Mouse (Mus musculus) 3T3-L1 (cell line): ENCODE measurements around the gene Olfr8.
"Not testable (repeated sequence)": the region's sequence is repeated elsewhere in the genome, so short reads cannot be mapped to it uniquely, and the experiment has no call there.

Experiments
- DNase-seq: peaks from one replicate; pipeline ENCODE4 v3.0.0-alpha.2; 2015; ENCODE audit warnings: low read depth, low spot score

Gene Olfr8

DNA sequence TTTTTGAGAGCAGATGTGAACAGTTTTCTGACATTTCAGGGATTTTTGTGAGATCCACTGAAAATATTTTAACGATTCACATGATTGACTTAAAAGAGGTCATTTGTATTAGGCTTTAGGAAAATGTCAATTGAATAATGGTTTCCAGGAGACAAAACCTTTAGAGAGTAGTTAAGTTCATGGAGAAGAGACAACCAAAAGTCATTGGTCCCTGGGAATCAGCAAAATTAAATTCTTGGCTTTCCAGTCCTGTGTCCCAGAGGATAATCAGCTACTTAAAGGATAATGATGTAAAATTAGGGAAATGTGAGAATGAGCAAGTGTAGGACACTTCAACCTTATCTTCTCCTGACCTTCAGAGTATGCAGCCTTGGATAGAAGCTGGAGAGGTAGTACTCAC is at the start of gene Olfr8:
Gene Olfr8, plus strand, starts transcription at position 301 of the 400 bp plus-strand sequence.
- DNase-seq, result not testable (repeated sequence)

DNA sequence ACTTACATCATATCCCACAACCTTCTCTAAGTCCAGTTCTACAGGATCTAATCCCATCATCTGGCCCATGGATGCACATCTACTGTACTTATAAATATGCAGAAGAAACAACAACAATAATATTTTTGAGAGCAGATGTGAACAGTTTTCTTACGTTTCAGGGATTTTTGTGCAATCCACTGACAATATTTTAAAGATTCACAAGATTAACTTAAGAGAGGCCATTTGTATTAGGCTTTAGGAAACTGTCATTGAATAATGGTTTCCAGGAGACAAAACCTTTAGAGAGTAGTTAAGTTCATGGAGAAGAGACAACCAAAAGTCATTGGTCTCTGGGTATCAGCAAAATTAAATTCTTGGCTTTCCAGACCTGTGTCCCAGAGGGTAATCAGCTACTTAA is 37.6 kb upstream of the Olfr8 start, which contains the start of gene Olfr1354:
Gene Olfr1354, plus strand, starts transcription at position 301 of the 400 bp plus-strand sequence.
- not testable (repeated sequence) for DNase-seq

DNA sequence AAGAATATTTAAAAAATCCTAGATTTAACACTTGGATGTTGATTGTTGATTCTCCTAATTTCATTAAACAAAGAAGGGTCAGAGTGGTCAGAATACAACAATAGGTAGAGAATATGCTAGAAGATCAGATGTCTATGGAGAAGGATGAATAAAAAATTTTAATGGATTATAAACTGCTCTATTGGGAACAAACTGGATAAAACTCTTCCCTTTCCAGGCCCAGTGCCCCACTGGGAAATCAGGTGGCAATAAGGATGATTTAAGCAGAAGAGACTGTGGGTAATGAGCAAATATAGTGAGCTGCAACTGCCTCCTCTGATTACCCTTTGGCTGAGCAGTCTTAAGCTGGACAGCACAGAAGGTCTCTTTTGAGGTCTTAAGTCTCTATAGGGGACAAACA is 12.6 kb downstream of the Olfr8 start, which contains the start of gene Olfr1353:
Gene Olfr1353, plus strand, starts transcription at position 301 of the 400 bp plus-strand sequence.
- DNase-seq, result not testable (repeated sequence)

DNA sequence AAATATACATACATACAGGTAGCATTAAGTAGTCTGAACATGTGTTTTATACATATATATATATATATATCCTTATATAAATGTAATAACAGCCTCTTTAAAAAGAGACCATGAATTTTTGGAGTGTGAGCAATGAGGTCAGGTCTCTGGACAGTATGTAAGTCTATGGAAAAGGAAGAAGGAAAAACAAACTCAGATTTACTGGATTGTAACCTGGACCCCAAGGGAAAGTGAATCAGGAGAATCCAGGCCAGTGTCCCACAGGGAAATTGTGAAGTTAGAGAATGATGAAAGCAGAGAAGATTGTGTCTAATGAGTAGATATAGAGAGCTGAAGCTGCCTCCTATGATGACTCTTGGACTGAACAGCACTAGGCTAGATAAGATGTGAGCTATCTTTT is 30.3 kb downstream of the Olfr8 start, which contains the start of gene Olfr1352:
Gene Olfr1352, plus strand, starts transcription at position 301 of the 400 bp plus-strand sequence.
- DNase-seq, result no peak
